Mouse (Mus musculus): Measurements from ENCODE around the gene Nek9.

GRCm38 (mm10) chr12:85361580-85361979 lies 22.4 kb upstream of the Nek9 start:
- no peak for TF ChIP-seq TAL1 (IDR thresholded peaks at IDR 0.05; ENCODE audit: low read length)
- TF ChIP-seq GATA1 (IDR thresholded peaks at IDR 0.05; ENCODE audit: low read length) = no peak
